Mouse (Mus musculus) megakaryocyte progenitor cell, adult 5-6 weeks (primary cell): ENCODE results near the gene Pigc. TPM values are rescaled to one million over a fixed set of nuclear protein-coding genes. Genes with fewer than 3 reads are reported as not detected.

Experiments used
- ATAC-seq: replicated peaks from 2 replicates; pipeline ENCODE4 v1.8.0; 2016; ENCODE audit warnings: mild to moderate bottlenecking, moderate TSS enrichment, inconsistent platforms; ENCODE audit not compliant: poor library complexity
- total RNA-seq, 2 experiments: library from RNA; stranded (forward) in 1 of 2; stranded (reverse) in 1 of 2; fragments of 157-497, 149-512 nt in 1 of 2; fragments of 200-1000 nt in 1 of 2; gene quantifications; 2 replicates each; pipeline versions ENCODE4 v1.2.3 to v1.2.4; 2015 to 2017

Gene Pigc
- total RNA-seq (2015) (11.9 and 13.7 TPM in 2 replicates), total RNA-seq (2017) (17.4 and 20.1 TPM in 2 replicates)

DNA sequence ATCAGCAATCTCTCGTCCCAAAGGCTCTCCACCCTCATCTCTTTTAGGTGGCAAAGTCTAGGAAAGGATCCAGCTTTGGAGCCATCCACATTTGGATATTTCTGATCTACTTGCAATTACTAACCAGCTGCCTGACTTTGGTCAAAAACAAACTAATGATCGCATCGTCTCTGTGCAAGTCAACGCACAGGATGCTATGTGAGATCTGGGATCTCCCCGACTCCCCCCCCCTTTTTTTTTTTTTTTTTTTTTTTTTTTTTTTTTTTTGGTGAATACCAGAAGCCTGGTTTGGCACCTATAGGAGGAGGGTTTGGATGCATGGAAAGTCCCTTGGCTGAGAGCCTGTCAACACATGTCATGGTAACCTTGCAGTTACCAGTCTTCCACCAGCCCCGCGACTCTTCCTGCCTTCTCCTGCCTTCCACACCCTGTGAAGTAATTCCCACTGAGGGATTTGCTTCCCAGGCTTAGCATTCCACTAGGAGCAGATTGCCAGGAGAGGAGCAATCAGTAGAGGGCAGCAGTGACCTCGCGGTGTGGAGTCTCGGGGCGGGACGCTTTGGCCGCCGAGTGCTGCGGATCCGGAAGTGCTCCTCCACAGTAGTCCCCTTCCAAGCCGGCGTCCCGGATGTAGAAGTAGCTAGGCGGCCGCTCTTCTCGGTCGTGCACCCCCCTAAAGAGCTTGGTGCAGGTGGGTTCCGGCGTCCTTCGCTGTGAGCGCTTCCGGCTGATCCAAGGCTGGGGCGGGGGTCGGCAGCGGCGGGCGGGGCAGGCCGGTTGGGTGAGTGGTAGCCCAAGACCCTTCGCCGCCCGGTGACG lies at the start of gene Pigc:
Gene Pigc, plus strand, starts transcription at position 598 of the 819 bp plus-strand sequence.
- peak; percentile 98 for ATAC-seq

GRCm38 (mm10) chr1:161919594-161919993 lies 49.4 kb upstream of the Pigc start:
- ATAC-seq, result no peak

GRCm38 (mm10) chr1:161920475-161921454 lies 48.2 kb upstream of the Pigc start:
- ATAC-seq, result no peak

- peak; percentile 44 for ATAC-seq
Measured at GRCm38 (mm10) chr1:161921928-161922327, 47.1 kb upstream of the Pigc start.

- ATAC-seq, result no peak
Measured at GRCm38 (mm10) chr1:161924321-161924720, 44.7 kb upstream of the Pigc start.

DNA sequence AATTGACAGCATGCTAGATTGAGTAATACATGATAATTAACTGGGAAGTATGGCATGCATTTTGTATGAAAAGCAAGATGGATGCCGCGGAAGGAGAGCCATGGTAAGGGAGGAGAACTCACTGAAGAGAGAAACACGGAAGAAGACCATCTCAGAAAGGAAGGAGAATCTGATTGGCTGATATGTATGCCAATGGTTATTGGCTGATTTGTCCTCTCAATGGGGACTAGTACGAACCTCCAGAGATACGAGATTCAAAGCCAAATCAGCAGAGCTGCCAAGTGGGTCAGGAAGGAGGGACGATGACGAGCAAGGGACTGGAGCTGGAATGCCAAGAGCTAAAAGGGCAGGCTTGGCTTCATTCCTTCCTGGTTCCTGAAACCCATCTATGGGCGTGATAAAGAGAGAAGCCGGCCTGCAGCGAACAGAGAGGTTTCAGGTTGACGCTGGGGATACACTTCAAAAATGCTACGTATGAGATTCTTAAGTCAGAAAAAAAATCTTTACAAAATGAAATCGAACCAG lies 43.6 kb upstream of the Pigc start:
- no peak for ATAC-seq

DNA sequence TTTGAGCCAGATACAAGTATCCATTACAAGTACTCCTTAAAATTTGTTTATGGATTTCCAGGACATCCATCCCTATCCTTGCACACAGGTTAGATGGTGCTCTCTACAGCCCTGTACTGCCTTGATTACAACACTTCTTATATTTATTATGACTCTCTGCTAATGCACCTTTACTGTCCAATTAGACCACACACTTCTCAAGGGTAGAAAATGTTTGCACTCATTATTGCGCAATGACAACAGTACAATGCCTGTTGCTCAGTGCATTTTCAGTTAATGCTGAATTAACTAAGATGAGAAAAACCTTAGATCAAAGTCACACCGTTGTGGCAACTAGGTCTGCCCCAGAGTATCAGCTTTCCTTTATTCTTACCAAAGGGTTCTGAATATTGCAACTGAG lies 41.0 kb upstream of the Pigc start:
- ATAC-seq, result peak; percentile 61

- ATAC-seq, result no peak
Measured at GRCm38 (mm10) chr1:161931313-161931712, 37.7 kb upstream of the Pigc start.

DNA sequence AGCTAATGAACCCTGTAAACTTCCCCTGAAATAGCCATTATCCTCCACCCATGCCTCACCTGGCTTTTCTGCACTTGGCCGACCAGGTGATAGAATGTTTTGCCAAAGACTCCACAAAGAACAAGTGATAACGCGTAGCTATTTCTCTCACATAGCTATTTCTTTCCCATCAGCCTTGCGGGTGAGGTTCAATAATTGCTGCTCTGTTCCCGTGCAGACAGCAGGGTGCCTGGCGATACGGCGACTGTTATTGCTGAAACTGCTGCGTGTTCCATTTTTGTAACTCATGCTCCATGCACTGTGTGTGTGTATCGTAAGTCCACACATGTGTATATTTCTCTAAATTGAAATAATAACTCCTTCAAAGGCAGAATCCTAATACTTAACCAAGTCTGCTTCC lies 37.2 kb upstream of the Pigc start:
- ATAC-seq, result no peak

DNA sequence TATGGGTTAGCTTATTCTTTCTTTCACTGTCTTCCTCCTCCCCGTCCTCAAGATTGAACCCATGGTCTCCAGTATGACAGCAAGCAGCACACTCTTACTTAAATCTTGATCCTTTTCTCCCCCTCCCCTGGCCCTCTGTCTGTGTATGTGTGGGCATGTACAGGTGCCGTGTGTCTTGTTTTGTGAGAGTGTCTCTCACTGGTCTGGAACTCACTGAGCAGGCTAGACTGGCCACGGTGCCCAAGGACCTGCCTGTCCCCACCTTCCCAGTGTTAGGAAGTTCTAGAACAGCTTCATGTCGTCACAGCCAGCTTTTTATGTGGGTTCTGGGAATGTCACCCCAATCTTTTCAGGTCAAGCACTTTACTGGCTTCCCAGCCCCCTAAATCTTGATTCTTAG lies 36.7 kb upstream of the Pigc start:
- no peak for ATAC-seq

DNA sequence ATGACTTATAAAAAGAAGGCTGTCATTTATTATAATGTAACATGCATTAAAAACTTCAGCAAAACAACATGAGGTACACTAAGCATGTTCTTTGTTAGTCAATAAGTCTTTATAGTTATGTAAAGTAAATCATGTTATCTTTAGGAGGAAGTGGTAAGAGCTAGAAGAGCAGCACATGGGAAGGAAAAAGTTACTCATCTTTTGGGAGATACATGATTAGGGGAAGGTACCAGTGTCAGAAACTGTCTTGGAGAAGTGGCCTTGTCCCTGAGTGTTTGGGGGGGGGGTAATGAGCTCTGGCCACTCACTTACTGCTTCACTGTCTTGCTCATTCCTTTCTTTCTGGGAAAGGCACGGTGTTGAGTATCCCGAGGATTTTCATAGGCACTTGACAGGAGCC lies 26.9 kb upstream of the Pigc start:
- peak; percentile 55 for ATAC-seq

GRCm38 (mm10) chr1:161951009-161951779 lies 17.8 kb upstream of the Pigc start:
- ATAC-seq, result no peak

DNA sequence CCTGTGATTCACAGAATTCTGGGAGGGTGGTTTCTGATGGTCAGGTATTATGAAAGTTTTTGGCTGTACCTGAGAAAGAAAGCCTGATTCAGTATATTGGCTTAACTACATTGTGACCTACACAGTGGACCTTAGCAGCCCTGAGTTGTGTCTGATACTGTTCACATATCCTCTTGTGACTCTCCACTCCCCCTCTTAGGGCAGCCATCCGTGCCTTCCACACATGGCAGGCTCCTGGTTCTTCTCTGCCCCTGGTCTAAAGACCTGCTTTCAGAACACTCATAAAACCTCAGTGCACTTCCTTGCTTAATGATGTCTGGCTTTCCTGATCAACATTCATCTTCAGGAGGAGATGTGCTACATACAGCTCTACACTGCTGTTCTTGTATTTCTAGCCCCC lies 16.4 kb upstream of the Pigc start:
- no peak for ATAC-seq

DNA sequence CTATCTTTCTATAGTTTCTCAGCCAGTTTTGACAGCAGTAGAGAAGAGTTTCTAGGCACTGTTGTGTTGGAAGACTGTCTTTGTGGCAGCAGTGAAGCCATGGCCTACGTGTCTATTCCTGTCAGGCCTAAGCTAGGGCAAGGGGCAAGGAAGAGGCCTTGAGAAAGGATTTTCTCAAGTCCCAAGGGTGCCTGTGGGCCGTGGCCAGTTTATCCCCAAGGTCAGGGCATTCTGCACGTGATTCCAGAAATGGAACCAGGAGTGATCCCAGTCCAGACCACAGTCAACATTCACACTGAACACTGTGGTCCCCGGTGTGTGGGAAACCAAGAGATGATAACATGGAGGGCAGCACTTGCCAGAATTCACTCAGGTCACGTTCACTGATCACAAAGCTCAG lies 13.1 kb upstream of the Pigc start:
- no peak for ATAC-seq

- no peak for ATAC-seq
Measured at GRCm38 (mm10) chr1:161957964-161958950, 10.7 kb upstream of the Pigc start.

DNA sequence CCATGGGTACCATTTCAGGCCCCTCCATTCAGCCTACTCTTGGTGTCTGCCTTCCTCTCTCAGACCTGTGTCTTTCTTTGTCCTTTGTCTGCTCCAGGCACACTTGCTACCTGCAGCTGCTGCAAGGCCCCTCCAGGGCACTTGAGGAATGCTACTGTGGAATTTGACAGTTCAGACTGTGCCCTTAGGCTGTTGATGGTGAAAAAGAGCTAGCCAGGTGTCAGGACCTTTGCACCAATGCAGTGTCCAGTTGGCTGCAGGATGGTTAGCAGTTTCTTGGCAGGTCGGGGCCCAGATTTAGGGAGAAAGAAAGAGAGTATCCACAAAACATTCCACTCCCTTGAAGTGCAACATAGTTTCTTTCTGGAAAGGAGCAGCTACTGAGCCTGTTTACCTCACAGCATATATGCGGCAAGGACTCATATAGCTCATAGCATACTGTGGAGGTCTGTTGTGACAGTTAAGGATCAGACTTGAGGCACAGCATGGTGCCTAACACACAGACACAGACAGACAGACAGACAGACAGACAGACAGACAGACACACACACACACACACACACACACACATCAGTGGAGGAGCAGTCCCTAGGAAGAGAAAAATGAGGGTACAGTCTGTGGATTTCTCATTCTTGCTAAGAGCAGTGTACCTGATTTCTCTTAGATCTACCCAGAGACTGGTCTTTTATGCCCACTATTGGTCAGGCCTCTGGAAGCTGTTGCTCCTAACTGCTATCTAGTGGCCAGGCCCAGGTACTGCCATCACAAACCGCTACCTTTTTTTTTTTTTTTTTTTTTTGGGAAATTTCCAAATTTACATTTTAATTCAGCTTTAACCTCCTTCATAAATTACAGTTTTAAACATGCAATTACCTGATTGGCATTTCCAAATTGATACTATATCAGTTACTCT lies 6.3 kb upstream of the Pigc start:
- ATAC-seq, result peak; percentile 95

DNA sequence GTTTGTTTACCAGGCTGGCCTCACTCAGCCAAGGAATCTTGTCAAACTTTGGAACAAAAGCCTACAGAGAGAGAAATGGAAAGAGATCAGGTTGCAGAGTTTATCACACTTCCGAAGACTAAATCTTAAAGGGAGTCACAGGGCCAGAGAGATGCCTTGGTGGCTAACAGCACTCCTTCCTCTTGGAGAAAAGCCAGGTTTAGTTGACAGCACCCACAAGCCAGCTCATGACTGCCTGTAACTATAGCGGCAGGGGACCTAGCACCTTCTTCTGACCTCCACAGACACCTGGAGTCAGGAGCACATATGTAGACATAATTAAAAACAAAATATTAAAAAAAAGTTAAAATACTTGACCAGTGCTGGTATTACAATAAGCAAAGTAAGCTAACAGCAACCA lies 1.1 kb upstream of the Pigc start:
- ATAC-seq, result no peak

DNA sequence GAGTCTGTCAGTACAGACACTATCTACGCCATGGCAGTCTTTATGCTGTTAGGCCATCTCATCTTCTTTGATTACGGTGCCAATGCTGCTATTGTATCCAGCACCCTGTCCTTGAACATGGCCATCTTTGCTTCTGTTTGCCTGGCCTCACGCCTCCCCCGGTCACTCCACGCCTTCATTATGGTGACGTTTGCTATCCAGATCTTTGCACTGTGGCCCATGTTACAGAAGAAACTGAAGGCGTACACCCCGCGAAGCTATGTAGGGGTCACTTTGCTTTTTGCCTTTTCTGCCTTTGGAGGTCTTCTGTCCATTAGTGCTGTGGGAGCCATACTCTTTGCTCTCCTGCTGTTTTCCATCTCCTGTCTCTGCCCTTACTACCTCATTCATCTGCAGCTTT lies 1.9 kb downstream of the Pigc start:
- no peak for ATAC-seq
